Mouse (Mus musculus) thymus, postnatal 10 days (tissue): Measurements from ENCODE around the gene Pspn.

Source experiments
- DNase-seq, 2 experiments: peaks; one replicate each; pipeline ENCODE4 v3.0.0; 2021; ENCODE audit warnings: low spot score in 2 of 2

Gene Pspn

DNA sequence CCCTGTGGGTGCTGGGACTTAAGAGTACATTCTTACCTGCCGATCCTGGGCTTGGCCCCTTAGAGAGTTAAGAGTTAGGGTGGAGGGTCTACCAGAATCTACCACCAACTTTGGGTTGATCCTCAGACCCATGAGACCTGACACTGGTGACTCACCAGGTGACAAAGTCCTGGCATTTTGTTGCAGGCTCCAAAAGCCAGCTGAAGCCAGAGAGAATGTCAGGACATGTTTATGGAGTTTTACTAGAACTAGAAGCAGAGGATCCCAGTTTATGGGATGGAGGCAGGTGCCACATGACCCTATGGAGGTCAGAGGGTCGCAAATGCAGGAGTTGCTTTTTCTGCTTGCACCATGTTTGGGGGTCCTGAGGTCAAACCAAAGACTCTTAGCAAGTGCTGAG, 3.3 kb downstream of the Pspn start:
- no peak for DNase-seq

DNA sequence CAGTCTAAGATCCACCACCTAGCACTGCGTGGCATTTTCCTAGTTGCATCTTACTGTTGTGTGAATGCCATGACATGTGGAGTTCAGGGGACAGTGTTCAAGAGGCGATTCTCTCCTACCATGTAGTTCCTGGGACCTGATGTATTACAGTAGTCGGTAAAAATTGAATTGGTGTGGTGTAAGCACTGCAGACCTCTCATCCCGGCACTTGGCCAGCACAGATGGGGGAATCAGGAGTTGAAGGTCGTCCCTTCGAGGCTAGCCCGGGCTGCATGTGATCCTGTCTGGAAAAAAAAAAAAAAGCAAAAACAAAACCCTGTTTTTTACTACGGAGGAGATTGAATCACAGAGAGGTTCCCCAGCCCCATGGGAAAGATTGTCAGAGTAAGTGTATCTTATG, 4.8 kb downstream of the Pspn start:
- DNase-seq: no peak

DNA sequence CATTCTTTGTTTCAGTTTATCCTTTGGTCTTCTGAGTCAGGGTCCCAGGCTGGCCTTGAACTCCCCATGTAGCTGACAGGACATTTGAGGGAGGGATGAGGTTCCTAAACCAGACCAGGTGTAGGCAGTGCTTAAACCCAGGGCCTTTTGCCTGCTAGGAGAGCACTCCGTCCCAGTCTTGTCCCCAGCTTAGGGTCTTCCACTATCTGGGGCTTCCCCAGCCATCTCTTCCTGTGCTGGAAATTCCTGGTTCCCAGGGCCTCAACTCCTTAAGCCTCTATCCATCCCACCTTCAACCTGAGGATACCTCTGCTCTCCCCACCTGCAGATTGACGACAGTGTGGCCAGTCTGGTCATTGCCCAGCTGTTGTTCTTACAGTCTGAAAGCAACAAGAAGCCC, 8.9 kb downstream of the Pspn start:
- no peak for DNase-seq

DNA sequence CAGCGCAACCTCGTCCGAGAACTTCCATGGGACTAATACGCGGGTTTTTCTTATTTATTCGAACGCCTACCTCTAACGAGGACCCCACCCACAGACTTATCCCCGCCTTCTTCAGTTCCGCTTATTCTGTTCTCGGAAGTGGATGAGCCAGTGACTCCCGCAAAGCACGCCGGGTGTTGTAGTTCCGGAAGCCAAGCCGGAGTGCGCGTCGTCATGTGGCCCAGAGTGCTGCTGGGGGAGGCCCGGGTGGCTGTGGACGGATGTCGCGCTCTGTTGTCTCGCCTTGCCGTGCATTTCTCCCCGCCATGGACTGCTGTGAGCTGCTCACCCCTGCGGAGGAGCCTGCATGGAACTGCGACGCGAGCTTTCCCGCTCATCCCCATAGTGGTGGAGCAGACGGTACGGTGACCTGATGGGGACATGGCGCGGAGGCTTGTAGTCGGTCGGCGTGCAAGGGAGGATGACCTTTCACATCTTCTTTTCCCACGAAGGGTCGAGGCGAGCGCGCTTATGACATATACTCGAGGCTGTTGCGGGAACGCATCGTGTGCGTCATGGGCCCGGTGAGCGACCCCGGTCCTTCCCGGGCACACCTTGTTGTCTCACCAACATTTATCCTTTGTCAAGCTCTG, 9.6 kb downstream of the Pspn start, which contains the start of gene Clpp:
Clpp (plus strand) TSS at position 191 of the 632 bp plus-strand sequence.
- peak; percentile 92 to 93 for DNase-seq

DNA sequence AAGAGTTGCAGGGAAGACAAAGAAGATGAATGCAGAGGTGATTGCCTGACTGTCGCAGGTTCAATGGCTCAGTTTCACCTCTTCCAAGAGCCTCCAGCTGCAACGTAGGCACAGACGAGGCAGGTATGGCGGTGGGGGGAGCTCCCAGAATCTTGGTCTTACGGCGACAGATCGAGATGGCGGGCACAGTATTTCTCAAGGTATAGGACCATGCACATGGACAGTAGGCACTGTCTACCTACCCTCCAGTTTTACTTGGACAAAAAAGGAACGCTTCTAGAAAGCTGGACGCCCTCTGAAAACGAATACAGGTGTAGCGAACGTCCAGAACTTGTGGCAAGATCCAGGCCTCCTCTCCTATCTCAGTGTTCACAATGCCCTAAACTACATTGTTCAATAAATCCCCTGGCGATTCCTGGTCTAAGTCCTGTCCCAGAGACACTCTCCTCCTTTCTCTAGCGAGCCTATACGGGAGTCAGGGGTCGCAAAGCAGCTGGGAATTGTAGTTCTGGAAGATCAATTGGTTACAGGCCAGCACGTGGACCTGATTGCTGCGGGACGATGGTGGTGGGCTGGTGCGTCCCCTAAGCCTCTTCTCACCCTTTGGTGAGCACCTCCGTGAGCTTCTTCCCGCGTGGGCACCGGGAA, 10.2 kb downstream of the Pspn start:
- peak in 1 of 2 experiments; percentile 51 for DNase-seq

DNA sequence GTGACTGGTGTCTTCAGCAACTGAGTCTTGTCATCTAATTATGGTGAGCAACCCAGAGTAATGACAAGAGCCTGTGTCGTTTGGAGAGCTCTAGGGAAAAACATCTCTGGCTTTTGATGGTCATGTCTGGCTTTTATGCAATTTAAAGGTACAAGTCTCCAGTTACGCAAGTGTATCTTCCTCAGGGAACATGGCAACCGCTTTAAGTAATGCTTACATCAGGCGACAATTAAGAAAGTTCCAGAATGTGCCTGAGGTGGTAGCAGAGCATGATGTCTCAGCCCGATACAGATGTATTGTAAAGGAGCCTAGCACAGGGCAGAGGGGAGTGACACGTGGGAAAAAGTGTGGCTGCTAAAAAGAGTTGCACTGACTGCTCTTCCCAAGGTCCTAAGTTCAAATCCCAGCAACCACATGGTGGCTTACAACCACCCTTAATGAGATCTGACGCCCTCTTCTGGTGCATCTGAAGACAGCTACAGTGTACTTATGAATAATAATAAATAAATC, 10.8 kb downstream of the Pspn start:
- no peak for DNase-seq

DNA sequence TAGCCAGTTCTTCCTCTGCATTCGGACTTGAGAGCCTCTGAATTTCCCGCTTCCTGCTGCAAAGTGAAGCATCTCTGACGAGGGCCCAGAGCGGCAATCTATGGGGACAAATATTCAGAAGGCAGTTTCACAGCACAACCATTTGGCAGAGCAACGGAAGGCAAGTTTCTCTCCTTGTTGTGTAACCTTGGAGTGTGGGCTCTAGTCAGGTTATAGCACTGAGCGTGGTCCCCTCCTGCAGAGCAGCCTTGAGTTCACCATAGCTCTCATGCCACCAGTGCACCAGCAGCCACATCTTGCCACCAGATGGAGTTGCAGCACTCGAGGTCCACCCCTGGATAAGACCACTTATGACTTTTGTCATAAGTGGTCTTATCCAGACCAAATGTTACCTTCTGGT, 11.4 kb downstream of the Pspn start:
- DNase-seq: no peak

DNA sequence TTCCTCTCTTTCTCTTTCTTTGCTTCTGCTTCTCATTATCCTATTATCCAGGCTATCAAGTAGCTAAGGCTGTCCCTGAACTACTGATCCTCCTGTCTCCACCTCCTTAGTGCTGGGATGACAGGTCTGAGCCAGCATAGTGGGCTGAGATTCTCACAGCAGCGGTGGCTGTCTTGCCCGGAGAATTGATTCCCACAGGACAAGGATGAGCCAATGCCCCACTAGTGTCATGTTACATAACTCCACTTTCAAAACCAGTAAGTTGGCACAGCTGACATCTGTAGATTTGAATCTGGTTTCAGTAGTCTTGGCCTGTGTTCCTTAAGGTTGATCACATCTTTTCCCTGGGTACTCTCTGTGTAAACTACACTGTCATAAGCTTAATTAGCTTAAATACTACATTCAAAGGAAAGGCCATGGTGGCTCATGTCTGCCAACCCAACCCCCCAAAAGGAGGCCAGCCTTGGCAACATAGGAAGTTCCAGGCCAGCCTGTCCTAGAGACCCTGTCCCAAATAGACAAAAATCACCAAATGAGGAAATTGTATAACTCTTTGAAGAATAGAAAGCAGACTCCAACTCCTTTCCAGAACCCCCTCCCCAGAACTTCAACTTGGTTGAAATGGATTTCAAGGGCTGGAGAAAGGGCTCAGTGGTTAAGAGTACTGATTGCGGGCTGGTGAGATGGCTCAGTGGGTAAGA, 13.6 kb downstream of the Pspn start:
- DNase-seq: no peak

DNA sequence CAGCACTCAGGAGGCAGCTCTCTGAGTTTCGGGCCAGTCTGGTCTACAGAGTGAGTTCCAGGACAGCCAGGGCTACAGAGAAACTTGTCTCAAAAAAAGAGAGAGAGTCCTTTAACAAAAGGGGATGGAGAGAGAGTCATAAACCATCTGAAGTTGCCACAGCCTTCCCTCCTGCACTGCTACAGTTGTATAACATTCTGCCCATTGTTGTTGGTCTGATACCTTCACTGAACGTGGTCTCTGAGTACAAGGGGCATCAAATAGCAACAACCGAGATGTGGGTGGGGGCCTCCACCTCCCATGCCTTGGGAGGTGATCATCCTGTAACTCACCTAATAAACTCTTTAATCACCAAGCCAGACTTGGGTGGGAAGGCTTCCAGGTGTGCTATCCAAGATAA, 14.2 kb downstream of the Pspn start:
- DNase-seq: no peak

DNA sequence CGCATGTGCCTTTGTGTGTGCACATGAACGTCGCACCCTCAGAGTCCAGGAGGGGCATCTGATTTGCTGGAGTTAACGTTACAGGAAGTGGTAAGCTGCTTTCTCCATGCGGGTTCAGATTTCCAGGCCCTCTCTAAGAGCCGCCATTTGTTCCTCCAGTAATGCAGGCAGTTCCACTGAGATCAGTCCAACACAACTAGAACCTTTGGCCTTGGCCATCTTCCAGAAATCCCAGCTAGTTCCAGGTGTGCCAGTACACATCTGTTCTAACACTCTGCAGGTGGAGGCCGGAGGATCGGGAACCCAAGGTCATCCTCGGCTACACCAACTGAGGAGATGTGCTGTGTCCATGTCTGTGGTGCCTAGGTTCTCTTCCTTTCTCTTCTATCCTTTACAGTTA, 14.9 kb downstream of the Pspn start:
- DNase-seq: no peak

DNA sequence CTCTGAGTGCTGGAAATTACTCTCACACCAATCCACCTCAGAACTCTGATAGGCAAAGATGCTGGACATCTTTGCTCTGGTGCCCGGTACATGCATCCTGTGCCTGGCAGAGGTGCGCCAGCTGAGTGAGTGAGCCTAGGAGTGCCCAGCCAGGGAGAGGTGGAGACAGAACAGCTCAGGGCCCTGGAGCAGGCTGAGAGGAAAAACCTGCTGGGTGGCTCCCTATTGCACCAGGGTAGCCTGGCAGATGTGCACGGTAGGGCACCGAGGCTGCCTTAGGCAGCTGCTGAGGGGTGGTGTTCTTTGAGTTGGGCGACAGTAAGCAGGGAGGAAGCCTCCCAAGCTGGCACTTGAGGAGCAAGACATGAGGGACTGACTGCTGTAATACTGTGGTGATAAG, 17.8 kb downstream of the Pspn start, which contains the start of gene Acer1:
Acer1 (minus strand) TSS at position 114 of the 400 bp plus-strand sequence.
- DNase-seq: no peak

DNA sequence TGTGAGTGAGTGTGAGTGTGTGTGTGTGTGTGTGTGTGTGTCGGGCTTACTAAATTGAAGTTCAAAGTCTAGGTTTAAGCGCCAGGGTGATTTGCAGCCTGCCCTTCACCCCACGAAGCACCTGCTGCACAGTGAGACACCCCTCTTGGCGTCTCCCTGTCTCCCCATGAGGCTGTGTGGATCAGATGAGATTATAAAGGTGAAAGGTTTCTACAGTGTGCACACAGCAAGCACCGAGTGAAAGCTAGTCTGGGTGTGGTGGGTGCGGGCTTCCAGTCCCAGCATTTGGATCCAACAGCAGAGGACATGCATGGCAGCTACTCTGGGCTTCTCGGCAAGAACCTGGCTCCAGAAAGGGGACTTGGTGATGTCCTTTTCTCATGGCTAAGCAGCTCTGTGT, 18.8 kb downstream of the Pspn start:
- DNase-seq: no peak

DNA sequence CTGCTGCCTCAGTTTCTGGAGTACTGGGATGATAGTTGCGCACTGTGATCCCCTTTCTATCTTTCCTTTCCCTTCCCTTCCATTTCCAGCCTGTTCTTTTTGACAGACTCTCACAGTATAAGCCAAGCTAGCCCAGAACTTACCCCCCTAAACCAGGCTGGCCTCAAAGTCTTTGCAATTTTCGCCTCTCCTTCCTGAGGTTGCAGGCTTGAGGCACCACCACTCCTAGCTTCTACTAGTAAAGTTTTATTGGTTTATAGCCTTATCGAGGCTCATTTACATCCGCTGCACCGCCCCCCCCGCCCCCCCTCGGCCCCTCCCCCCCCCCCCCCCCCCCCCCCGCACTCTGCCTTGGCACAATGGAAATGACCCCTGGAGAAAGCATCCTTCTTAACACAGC, 20.3 kb downstream of the Pspn start:
- DNase-seq: no peak

DNA sequence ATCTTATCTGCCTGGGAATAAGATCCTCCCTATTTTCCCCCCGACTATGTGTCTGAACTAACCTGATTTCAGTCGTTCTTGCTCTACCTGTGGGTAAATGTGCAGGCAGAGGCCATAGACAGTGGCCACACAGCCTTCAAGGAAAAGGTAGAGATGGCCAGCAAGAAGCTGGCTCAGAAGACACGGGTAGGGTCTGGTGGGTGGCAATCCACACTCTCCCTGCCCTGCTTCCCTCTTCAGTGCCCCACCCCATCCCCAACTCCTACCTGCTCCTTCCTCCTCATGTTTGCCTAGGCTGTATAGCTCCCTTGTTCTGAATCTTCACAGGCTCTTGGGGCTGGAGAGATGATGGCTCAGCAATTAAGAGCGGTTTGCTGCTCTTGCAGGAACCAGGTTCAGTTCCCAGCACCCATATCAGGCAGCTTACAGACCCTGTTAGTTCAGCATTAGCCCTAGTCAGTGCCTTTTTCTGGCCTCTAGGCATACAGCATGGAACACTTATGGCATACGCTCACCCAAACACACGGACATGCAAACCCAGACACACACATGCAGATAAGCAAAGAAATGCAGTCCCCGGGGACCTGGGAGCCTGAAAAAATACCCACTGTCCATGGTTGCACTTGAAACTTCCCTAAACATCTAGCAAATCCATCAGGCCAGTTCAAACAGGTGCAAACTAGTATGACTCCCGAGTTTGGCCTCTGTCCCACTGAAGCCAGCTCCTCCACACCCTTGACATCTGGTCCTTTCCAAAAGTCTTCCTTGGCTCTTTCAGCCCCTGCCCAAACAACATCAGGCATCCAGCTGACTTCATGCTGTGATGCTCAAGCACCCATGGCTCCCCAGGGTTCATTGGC, 23.1 kb downstream of the Pspn start:
- DNase-seq: no peak

DNA sequence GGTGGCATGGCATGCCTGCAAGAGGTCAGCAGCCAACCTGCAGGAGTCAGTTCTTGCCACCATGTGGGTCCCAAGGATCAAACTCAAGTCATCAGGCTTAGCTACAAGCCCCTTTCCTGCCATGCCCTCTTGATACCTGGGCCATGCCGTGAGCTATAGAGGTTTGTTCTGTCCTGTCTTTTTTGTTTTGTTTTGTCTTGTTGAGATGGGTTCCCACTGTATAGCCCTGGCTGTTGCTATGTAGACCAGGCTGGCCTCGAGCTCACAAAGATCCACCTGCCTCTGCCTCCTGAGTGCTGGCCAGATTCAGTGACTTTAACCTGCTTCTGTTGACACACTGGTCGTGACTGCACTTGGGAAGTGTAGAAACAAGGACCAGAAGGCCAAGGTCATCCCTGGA, 24.4 kb downstream of the Pspn start:
- DNase-seq: no peak

DNA sequence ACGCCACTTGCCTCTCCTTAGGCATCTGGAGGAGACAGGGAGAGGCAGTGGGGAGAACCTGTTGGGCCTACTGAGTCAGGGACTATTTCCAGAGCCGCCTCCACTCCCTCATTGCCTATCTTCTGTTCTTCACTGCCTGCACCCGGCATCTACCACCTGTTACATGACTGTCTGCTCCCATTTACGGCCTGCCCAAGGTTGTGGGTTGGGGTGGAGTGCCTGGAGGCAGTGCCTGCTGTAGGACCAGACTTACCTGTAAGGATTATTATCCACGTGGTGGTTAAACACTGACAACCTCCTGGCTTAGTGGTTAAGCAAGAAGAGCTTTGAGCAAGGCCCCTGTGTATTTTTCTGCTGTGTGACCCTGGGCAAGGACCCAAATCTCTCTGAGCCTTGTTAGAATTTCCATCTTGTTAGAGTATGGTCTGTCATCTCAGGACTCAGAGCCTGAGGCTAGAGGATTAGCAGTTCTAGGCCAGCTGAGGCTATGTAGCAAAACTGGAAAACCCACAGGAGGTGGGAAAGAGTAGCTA, 25.0 kb downstream of the Pspn start:
- no peak for DNase-seq

DNA sequence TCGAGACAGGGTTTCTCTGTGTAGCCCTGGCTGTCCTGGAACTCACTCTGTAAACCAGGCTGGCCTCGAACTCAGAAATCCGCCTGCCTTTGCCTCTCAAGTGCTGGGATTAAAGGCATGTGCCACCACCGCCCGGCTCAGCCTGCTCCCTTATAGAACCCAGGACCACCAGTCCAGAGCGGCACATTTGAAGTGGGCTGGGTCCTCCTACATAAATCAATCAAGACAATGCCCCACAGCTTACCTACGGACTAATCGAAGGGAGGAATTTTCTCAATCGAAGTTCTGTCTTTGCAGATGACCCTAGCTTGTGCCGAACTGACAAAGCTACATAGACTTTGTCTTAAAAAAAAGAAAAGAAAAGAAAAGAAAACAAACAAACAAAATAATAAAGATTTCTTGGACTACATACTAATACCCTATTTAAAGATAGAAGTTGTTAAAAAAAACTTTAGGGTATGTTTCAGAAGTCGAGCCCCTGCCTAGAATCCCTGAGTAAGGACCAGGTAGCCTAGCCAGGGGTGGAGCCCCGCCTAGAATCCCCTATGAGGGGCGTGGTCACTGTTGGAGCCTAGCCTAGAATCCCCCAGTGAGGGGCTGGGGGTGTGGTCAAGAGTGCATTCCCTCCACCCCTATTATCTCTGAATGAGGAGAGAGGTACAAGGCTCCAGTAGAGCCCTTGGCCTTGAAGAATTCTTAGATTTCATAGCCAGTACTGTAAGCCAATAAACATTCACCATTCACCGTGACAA, 25.7 kb downstream of the Pspn start:
- no peak for DNase-seq

DNA sequence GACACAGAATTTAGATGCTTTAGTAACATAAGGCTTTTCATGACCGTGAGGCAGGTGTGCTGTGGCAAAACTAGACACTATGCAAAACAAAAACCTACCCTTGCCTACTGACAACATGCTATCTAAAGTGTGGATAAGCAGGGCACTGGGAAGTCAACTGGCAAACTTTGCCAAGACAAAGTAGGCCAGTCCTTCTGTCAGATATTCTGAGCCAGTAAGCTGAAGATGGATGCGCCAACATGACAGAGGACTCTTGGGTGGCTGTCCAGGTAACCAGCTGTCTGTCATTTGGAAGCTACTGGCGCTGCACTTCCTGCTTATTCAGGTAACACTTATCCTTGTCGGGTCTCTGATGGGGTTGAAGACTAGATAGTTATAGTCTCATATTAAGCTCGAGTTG, 29.7 kb downstream of the Pspn start:
- no peak for DNase-seq

DNA sequence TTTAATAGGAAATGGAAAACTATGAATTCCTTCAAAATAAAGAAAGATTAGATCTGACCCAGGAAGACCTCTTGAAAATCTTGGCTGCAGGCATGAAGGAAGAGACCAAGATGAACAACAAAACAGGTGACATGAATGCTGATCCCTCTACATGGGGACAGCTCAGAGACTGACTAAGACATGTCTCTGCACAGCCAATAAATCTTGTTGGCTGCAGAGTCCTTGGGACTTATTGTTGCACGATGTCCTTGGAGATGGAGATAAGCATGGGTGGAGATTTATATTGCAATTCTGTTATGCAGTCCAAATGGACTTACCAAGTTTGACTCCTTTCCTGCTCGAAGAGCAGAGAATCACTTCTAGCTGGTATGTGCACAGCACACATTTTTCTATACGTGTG, 30.5 kb downstream of the Pspn start:
- no peak for DNase-seq

DNA sequence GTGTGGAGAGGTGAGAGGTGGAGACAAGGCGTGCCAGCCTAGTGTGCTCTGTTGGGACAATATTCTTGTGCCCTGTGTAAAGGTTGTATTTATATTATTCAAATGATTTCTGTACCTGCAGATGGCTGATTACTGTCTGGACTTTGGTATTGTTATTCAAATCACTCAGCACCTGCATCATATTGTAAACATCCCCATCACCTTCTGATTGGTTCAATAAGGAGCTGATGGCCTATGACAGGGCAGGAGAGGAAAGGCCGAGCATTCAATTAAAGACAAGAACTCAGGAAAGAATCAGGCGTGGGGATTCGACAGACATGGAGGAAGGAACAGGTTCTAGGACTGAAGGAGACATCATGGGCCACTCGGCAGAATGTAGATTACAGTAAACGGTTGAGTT, 36.2 kb downstream of the Pspn start:
- DNase-seq: no peak
